Mouse (Mus musculus) hindbrain, embryonic 10.5 days (tissue): ENCODE data around the gene Lrrtm4. TPM values are rescaled to one million over a fixed set of nuclear protein-coding genes. Genes with fewer than 3 reads are reported as not detected.
A peak's percentile ranks its signal among the peaks of the same experiment; 100 is the strongest.

Source experiments
- DNase-seq: peaks from one replicate; pipeline ENCODE4 v3.0.0-alpha.2; 2017; ENCODE audit warnings: low spot score
- H3K27ac ChIP-seq: fragments of 300-500 bp; sonication (generic); 2 replicates; pipeline ENCODE4 v1.5.1; 2016; ENCODE audit warnings: mild to moderate bottlenecking, moderate library complexity
- H3K27me3 ChIP-seq: fragments of 300-500 bp; sonication (generic); 2 replicates; pipeline ENCODE4 v1.6.1; 2016; ENCODE audit warnings: mild to moderate bottlenecking; ENCODE audit not compliant: poor library complexity, insufficient read depth, severe bottlenecking
- H3K36me3 ChIP-seq: fragments of 300-500 bp; sonication (generic); 2 replicates; pipeline ENCODE4 v1.6.1; 2016; ENCODE audit warnings: mild to moderate bottlenecking, moderate library complexity
- H3K4me1 ChIP-seq: fragments of 300-500 bp; sonication (generic); replicated peaks from 2 replicates; pipeline ENCODE4 v1.6.1; 2016; ENCODE audit warnings: mild to moderate bottlenecking
- H3K4me3 ChIP-seq: fragments of 300-500 bp; sonication (generic); 2 replicates; pipeline ENCODE4 v1.5.1; 2016; ENCODE audit warnings: mild to moderate bottlenecking, moderate library complexity
- H3K9me3 ChIP-seq: fragments of 300-500 bp; sonication (generic); 2 replicates; pipeline ENCODE4 v1.6.1; 2016; ENCODE audit warnings: mild to moderate bottlenecking, moderate library complexity
- WGBS: fragments of 180-500 bp; shearing (Covaris S2); methylation state at CpG from one replicate; pipeline ENCODE4 v1.1.7; 2016; 5-methylcytosine and 5-hydroxymethylcytosine counted together
- polyA plus RNA-seq: library from polyadenylated mRNA; unstranded; fragments of >200 nt; fragmentation: Nextera tagmentation; extraction: Ambion mirVana; gene quantifications from 2 replicates; pipeline ENCODE4 v1.2.1, GENCODE M21; 2016

Gene Lrrtm4
- polyA plus RNA-seq, 1 experiment from 2014 or later: 3.7 TPM

DNA sequence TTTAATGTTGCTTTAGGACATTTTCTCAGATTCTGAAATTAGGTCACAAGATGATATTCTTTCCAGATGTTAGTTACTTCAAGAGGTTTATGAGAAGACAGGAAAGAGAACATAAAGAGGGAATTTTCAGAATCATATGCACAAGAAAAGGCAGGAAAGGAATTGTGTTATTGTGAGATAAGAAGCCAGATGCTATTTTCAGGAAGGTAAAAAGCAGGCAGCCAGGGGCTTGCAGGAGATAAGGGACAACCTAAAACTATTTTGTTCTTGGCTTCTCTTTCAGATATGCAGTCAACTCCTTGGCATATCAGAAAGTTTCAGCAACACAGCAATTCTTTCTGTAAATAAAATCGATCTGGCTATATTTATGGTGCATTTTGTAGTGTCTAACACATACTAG lies 338.4 kb downstream of the Lrrtm4 start:
- Histone ChIP-seq H3K9me3 (no peaks in the 10 kb centered on the region), H3K27ac (no peak overlapping the region), H3K4me1 (no peaks in the 10 kb centered on the region), H3K27me3 (no peaks in the 10 kb centered on the region), H3K36me3 (no peaks in the 10 kb centered on the region), H3K4me3 (no peak overlapping the region)
- WGBS: 83% methylated on average over 1 of the region's 1 CpGs
- no peak for DNase-seq

DNA sequence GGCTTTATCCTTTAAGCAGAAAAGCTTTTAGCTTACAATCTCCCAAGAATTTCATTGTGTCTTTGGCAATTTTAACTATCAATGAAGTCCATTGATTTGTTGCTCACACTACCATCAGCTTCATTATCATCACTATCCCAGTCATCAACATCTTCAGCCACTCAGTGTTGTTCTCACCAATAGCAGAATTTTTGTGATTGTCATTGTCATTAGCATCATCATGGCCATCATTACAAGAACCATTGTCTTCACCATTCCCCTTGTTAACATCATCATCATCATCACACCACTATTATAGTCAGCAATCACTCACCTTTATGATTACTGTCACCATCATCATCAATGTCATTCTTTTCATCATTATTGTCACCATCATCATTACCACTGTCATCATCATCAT lies 344.9 kb downstream of the Lrrtm4 start:
- no peak for DNase-seq
- H3K9me3 ChIP-seq: no peaks in the 10 kb centered on the region
- no peak overlapping the region for H3K4me3 ChIP-seq
- no peaks in the 10 kb centered on the region for H3K4me1 ChIP-seq
- H3K27me3 ChIP-seq: no peaks in the 10 kb centered on the region
- H3K27ac ChIP-seq: no peak overlapping the region
- H3K36me3 ChIP-seq: no peaks in the 10 kb centered on the region

DNA sequence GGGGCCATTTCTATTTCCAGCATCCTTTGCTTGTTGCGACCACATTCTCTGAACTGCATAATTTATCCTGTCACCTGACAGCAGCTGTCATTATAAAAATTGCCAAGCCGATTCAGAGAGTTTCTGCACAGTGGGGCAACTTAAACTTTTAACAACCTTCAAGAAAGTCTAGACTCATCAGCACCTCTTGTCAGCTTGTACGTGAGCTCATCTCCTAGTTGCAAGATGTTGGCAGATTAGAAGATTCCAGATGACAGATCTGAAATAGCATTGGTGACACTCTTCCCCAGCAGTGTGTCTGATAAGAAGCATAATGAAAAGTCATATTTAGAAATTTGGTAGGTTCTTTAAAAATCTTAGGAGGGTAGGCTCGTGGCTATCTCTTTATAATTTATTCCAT lies 347.9 kb downstream of the Lrrtm4 start:
- Histone ChIP-seq H3K36me3 (no peaks in the 10 kb centered on the region), H3K4me3 (no peak overlapping the region), H3K4me1 (no peaks in the 10 kb centered on the region), H3K27me3 (no peaks in the 10 kb centered on the region), H3K9me3 (no peaks in the 10 kb centered on the region), H3K27ac (no peak overlapping the region)
- 81% methylated on average over 4 of the region's 4 CpGs for WGBS
- DNase-seq: no peak

DNA sequence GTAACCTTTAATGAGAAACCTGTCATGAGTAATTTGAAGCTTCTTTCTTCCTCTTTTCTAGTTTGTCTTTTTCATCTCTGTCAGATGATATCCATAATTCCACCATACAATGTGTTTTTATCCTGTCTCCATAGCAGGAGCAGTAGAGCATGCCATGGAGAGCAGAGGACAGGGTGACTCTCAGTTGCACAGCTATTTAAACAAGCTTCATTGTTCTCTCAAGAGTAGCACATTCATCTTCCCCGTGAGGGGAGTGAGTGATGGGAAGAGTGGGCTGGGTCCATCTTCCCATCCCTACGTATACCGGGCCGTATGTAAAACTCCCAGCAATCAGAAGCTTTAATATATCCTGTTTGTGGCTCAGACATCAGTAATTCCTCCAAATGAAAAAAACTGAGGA lies 370.9 kb downstream of the Lrrtm4 start:
- Histone ChIP-seq H3K36me3 (no peaks in the 10 kb centered on the region), H3K9me3 (no peaks in the 10 kb centered on the region), H3K27ac (no peak overlapping the region; the same call in 1 of the 2 replicates), H3K4me3 (no peak overlapping the region), H3K4me1 (peaks cover 6% of the 10 kb centered on the region; the same call in 1 of the 2 replicates), H3K27me3 (no peaks in the 10 kb centered on the region)
- peak; percentile 3 for DNase-seq
- 27% methylated on average over 4 of the region's 4 CpGs for WGBS

DNA sequence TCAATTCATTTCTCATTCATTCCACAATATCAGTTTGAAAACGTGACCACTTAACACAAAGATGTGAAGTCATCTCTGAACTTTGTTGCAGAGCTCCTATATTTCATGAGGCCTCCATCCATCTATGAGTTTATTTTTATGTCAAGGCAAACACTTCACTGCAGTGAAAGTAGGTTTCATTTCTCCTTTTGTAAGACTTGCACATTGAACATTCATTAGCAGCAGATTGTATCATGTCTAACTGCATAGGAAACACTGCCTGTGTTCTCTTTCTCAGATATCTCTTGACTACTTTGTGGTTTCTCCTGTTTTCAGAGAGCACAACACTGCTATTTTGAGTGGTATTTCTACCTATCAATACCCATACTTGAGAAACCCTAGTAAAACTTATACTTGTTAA lies 388.1 kb downstream of the Lrrtm4 start:
- DNase-seq: no peak
- Histone ChIP-seq H3K27ac (no peak overlapping the region), H3K9me3 (no peaks in the 10 kb centered on the region), H3K4me3 (no peak overlapping the region), H3K36me3 (no peaks in the 10 kb centered on the region), H3K27me3 (no peaks in the 10 kb centered on the region), H3K4me1 (no peaks in the 10 kb centered on the region)
- WGBS: 76% methylated on average over 1 of the region's 1 CpGs

DNA sequence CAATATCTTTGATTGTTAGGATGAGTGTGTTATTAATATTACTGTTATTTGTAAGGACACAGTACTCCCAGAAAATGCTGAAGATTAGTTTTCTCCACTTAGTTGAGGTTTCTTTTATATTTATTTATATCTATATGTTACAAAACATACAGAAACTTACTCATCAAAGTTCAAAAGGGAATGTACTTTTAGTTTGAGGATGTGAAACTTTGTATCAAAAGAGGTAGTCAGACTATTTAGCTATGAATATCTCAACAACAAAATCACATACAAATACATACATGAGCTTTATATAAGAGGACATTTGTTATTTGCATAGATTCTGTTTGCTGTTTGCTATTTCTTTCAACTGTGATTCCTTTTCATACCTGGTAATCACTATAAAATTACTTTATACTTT lies 421.5 kb downstream of the Lrrtm4 start:
- no peaks in the 10 kb centered on the region for H3K9me3 ChIP-seq
- no peak overlapping the region for H3K27ac ChIP-seq
- H3K27me3 ChIP-seq: no peaks in the 10 kb centered on the region
- no peaks in the 10 kb centered on the region for H3K4me1 ChIP-seq
- no peak overlapping the region for H3K4me3 ChIP-seq
- H3K36me3 ChIP-seq: no peaks in the 10 kb centered on the region
- DNase-seq: no peak

DNA sequence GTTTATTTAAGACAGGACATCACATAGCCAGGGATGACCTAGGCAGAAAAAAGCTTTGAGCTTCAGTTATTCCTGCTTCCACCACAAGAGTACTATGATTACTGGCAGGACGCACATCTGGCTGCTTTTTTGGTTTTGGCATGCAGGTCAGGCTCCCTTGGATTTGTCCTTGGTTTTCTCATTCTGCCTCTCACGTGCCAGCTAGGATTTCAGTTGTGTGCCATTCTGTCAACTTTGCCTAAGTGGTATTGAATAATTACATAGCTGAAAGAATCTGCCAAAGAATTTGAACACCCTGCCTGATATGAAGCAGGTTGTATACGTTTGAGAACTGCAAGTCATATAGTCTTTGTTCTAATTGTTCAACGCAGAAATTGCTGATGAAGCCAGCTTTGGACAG lies 451.9 kb downstream of the Lrrtm4 start:
- Histone ChIP-seq H3K4me1 (no peaks in the 10 kb centered on the region), H3K27me3 (no peaks in the 10 kb centered on the region), H3K27ac (no peak overlapping the region), H3K9me3 (no peaks in the 10 kb centered on the region), H3K4me3 (no peak overlapping the region), H3K36me3 (no peaks in the 10 kb centered on the region)
- 83% methylated on average over 4 of the region's 4 CpGs for WGBS
- DNase-seq: no peak

DNA sequence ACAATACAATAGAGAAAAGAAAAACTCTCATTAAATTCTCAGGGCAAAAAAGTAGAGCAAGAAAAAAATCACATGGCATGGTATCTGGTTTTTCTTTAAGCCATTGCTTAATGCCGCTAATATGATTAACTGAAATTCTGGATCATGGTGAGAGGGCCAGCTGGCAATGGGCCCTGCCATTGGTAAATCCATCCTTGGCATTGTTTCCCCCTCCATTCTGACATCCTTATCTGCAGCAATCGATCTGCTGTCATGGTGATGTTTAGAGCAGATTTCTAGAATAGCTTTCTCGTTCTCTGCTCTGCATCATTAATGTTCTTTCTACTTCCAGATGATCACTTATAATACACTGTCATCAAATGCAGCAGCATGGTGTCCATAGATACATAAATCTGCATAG lies 457.5 kb downstream of the Lrrtm4 start:
- 83% methylated on average over 3 of the region's 3 CpGs for WGBS
- DNase-seq: no peak
- no peaks in the 10 kb centered on the region for H3K36me3 ChIP-seq
- H3K4me3 ChIP-seq: no peak overlapping the region
- no peaks in the 10 kb centered on the region for H3K9me3 ChIP-seq
- no peaks in the 10 kb centered on the region for H3K27me3 ChIP-seq
- no peak overlapping the region for H3K27ac ChIP-seq
- no peaks in the 10 kb centered on the region for H3K4me1 ChIP-seq

DNA sequence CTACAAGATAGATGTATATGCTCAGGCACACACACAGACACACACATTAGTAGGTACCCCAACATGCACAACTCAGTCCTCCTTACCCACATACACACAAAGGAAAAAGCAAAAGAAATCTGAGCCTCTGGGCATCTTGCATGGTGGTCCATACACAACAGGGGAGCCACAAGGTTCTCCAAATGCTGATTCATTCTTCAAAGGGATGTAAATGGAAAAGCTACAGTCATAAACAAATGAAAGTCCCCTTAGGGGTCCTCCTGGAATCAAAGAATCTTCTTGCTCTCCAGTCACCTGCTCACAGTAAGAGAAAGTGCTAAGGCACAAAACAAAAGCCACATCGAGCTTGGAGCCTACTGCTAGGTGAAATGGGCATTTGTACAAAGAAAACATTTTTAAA lies 526.3 kb downstream of the Lrrtm4 start:
- 11% methylated on average over 1 of the region's 1 CpGs for WGBS

DNA sequence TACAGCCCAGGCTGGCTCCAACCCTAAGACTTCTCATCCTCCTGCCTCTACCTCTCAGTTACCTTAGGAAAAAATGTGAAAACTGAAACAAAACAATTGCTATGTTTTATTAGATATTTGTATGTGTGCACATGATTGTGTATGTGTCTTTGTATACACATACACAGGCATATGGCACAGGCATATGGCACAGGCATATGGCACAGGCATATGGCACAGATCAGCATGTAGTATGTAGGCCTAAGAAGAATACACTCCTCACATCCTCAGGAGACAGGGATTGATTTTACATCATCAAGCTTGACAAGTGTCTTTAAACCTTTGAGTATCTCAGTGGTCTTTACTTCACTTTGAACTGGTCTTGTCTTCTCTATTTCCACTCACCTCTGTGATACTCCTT lies 531.2 kb downstream of the Lrrtm4 start:
- no peak for DNase-seq
- H3K9me3 ChIP-seq: no peaks in the 10 kb centered on the region

More for the DNA sequence above, 526.3 kb downstream of the Lrrtm4 start:
- no peaks in the 10 kb centered on the region for H3K9me3 ChIP-seq
- no peak overlapping the region for H3K4me3 ChIP-seq
- DNase-seq: no peak
- H3K4me1 ChIP-seq: no peaks in the 10 kb centered on the region
- no peak overlapping the region for H3K27ac ChIP-seq
- H3K27me3 ChIP-seq: no peaks in the 10 kb centered on the region
- no peaks in the 10 kb centered on the region for H3K36me3 ChIP-seq

DNA sequence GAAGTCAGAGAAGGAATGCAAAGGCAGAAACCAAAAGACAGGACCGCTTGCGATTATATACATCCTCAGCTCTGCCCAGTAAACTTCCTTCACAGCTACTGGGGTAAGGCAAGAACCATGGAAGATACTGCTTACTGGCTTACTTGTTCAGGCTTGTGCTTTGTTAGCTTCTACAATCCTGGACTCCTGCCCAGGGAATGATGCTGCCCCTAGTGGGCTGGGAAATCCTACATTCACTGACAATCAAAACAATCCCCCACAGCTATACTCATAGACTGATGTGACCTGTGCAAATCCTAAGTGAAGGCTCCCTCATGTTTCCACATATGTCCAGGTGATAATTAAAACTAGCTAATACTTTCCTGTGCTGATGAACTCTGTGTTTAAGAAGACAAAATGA lies 534.7 kb downstream of the Lrrtm4 start:
- DNase-seq: no peak
- Histone ChIP-seq H3K9me3 (no peaks in the 10 kb centered on the region), H3K4me3 (no peak overlapping the region), H3K4me1 (no peaks in the 10 kb centered on the region), H3K27me3 (no peaks in the 10 kb centered on the region), H3K27ac (no peak overlapping the region), H3K36me3 (no peaks in the 10 kb centered on the region)
- 93% methylated on average over 2 of the region's 2 CpGs for WGBS

More for the DNA sequence above, 531.2 kb downstream of the Lrrtm4 start:
- no peak overlapping the region for H3K4me3 ChIP-seq
- H3K27me3 ChIP-seq: no peaks in the 10 kb centered on the region
- no peaks in the 10 kb centered on the region for H3K36me3 ChIP-seq
- no peak overlapping the region for H3K27ac ChIP-seq
- H3K4me1 ChIP-seq: no peaks in the 10 kb centered on the region

DNA sequence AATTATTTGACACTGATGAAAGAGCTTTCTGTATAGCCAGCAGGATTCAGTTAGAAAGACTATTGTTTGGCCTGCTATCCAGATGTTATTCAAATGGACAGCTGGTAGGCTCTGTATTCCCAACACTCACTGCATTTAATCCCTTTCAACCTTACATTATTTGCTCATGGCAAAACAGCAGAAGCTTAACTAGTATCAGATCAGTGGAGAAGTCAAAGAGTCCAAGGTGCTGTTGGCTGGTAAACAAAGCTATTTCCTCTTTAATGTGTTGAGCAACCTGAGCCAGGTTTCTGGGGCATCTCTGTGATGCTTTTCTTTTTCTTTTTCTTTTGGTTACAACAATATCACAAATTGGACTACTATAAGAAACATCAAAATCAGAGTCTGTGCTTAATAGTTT lies 536.3 kb downstream of the Lrrtm4 start:
- Histone ChIP-seq H3K27ac (no peak overlapping the region), H3K9me3 (no peaks in the 10 kb centered on the region), H3K36me3 (no peaks in the 10 kb centered on the region), H3K4me3 (no peak overlapping the region), H3K27me3 (no peaks in the 10 kb centered on the region), H3K4me1 (no peaks in the 10 kb centered on the region)
- DNase-seq: no peak

DNA sequence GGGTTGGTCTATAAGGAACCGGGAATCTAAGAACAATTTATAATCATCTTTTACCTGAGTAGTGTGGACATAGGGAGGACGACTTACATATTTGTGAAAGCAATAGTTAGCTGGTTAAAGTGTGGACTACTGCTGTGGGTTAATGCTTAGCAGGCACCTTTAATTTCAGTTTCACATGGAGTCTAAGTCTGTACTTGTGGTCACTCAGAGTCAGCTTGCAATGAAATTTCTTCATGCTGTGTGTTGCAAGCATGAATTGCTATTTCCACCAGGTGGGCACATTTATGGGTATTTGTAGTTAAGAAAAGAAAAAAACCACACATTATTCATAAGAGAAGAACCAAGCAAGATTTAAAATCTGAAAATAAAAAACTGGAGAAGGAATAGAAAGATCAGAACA lies 558.5 kb downstream of the Lrrtm4 start:
- H3K27me3 ChIP-seq: no peaks in the 10 kb centered on the region
- no peak overlapping the region for H3K27ac ChIP-seq
- no peaks in the 10 kb centered on the region for H3K9me3 ChIP-seq
- no peaks in the 10 kb centered on the region for H3K4me1 ChIP-seq
- 83% methylated on average over 2 of the region's 2 CpGs for WGBS
- no peaks in the 10 kb centered on the region for H3K36me3 ChIP-seq
- H3K4me3 ChIP-seq: no peak overlapping the region
- DNase-seq: no peak

DNA sequence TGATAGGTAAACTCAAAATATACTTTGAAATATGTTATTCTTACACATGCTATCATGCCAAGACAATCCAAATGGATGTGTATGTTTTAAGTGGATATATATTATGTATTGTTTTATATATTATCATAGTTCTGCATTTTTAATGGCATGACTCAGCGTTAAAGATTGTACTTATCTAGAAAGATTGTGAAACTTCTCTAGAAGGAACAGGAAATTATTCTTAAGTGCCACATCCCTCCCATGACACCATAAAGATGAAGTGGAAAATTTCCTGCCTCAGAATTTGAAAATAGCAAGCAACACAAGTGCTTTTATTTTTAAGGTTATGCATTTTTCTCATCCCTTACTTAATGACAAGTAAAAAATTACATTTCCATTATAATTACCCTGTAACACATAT lies 563.5 kb downstream of the Lrrtm4 start:
- DNase-seq: no peak
- Histone ChIP-seq H3K36me3 (no peaks in the 10 kb centered on the region), H3K9me3 (no peaks in the 10 kb centered on the region), H3K27ac (no peak overlapping the region), H3K4me1 (no peaks in the 10 kb centered on the region), H3K27me3 (no peaks in the 10 kb centered on the region), H3K4me3 (no peak overlapping the region)
- WGBS: 96% methylated on average over 1 of the region's 1 CpGs
